Mouse (Mus musculus): Measurements from ENCODE around the gene Ccnc.
"Not testable (repeated sequence)": the region's sequence is repeated elsewhere in the genome, so short reads cannot be mapped to it uniquely, and the experiment has no call there.

Ccnc gene

DNA sequence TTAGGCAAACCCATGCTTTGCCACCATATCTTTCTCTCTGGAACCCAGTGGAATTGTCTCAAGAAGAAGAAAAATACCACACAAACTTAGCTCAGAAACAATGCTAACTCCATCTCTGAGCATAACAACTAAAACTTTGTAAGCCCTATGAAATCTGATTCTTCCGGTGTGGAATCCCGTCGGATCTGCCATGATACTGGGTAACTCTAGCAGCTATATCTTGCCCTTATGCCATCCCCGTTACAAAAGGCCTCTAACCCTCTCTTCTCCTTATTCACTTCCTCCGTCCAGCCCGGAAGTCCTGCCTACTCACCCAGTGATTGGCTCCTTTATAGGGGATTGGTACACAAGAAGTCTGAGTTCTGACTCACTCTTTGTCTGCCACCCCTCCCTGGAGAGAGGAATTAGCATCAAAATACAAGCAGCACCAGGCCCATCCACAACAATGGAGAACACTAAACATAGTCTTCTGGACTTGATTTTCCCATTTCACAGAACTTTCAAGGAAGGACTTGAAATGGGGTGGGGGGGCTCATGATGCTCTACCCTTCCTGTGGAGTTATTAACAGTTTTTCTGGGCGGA lies 4.7 kb upstream of the Ccnc start:
- in situ Hi-C loops (cut with MboI, MseI) = no loop called here

- in situ Hi-C loops (cut with MboI, MseI) = no loop called here
Measured at GRCm38 (mm10) chr4:21726912-21727614, 438 bp upstream of the Ccnc start.

DNA sequence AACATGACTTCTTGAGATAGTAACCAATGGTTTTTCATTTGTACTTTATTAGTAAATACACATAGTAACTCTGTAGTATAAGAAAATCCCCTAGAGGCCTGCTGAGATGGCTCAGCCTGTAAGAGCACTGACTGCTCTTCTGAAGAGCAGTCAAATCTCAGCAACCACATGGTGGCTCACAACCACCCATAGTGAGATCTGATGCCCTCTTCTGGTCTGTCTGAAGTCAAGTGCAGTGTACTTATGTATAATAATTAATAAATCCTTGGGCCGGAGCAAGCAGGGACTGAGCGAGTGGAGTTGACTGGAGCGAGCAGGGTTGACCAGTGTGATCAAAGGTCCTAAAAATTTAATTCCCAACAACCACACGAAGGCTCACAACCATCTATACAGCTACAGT lies 11.7 kb downstream of the Ccnc start:
- in situ Hi-C loops (cut with MboI, MseI) = no loop called here

GRCm38 (mm10) chr4:21744142-21744541 lies 16.6 kb downstream of the Ccnc start:
- in situ Hi-C loops (cut with MboI, MseI) = not testable (repeated sequence)

- in situ Hi-C loops (cut with MboI, MseI) = no loop called here
Measured at GRCm38 (mm10) chr4:21745723-21746122, 18.2 kb downstream of the Ccnc start.

DNA sequence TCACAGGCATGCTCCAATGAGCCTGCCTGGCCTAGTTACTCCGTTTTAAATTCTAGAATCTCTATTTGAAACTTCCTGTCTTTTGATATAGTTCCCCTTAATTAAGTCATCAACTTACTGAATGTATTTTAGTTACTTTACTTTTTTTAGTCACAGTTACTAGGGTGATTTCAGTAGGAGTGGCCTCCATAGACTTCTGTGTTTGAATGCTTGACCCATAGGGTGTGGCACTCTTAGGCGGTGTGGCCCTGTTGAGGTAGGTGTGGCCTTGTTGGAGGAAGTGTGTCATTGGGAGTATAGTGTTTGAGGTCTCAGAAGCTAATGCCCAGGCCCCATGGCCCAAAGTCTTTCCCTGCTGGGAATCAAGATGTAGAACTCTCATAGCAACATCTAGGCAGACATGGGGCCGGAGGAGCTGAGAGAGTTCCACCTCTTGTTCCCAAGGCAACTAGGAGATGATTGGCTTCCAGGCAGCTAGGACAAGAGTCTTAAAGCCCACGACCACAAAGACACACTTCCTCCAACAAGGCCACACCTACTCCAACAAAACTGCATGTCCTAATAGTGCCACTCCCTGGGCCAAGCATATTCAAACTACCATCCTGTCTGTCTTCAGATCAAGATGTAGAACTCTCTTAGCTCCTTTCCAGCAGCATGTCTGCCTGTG lies 27.8 kb downstream of the Ccnc start:
- in situ Hi-C loops (cut with MboI, MseI) = no loop called here

- in situ Hi-C loops (cut with MboI, MseI) = no loop called here
Measured at GRCm38 (mm10) chr4:21758860-21759259, 31.4 kb downstream of the Ccnc start.

DNA sequence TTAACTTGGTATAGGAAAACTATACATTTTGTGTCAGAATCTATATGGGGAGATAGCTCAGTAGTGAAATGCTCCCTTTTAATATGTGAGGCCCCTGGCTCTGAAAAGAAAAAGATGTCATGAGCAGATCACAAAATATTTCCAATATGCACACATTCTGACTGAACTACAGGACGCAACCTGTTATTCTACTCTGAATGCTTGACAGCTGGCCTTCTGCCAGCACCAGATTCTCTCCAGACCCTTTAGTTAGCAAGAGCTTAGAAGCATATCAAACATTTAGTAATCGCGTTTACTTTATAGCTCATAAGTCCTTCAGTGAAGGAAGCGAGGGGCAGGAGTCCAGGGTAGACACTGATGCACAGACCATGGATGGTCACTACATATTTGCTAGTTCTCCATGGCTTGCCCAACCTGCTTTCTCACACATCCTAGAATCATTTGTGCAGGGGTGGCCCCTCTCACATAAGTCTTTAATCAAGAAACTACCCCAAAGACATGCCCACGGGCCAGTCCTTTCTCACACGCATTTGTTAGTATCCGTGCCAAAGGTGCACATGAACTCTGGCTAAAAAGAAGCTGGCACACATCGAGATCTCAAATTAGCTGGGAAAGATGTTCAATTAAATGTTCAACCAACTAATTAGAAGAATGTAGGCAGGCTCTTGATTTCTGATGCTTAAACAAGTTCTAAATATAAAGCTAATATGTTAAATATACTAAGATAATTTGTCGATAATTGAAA lies 34.1 kb downstream of the Ccnc start:
- in situ Hi-C loops (cut with MboI, MseI) = no loop called here

DNA sequence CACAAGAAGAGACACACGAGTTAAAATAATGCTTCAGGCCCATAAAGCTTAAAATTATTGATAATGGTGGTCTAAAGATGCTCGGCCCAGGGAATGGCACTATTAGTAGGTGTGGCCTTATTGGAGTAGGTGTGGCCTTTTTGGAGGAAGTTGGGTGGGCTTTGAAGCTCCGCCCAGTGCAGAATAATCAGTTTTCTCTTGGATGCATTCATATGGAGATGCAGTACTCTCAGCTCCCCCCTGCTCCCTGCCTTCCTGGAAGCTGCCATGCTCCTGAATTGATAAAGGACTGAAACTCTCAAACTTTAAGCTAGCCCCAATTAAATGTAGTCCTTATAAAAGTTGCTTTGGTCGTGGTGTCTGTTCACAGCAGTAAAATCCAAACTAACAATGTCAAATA lies 36.3 kb downstream of the Ccnc start:
- in situ Hi-C loops (cut with MboI, MseI) = no loop called here

DNA sequence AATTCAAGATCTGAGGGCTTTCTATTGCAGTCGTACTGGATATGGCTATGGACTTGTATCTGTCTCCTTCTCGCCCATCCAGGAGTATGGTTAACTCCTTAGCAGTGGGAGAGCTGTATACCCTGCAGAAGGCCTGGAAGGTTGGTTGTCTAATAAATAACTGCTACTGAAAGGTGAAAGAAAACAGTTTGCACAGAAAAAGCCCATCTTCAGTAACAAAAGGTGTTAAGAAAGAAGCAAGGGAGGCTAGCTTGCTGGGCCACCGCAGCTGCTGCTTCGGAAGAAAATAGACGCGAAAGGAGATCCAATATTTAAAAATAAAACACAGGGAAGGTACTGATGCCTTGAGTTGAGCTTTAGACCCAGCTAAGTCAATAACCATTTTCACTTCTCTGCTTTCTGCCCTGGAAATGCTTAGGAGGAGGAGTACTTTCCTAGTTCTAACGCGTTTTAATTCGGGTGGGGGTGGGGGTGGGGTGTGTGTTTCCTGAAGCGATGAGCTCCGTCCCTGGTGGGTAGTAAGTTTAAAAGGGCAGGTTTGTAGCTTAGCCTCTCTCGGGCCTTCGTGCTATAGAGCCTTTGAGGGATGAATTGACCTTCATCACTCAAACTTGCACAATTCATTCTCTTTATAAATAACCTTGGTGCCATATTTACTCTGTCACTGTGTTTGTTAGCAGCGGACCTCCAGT lies 38.8 kb downstream of the Ccnc start:
- in situ Hi-C loops (cut with MboI, MseI) = no loop called here

GRCm38 (mm10) chr4:21766863-21767304 lies 39.4 kb downstream of the Ccnc start, which contains the start of the genes Usp45 and Tstd3:
TSS of gene Usp45 (plus strand) at chr4:21767156.
TSS of gene Tstd3 (minus strand) at chr4:21767212.
- in situ Hi-C loops (cut with MboI, MseI) = no loop called here

GRCm38 (mm10) chr4:21771064-21771463 lies 43.6 kb downstream of the Ccnc start:
- in situ Hi-C loops (cut with MboI, MseI) = no loop called here

DNA sequence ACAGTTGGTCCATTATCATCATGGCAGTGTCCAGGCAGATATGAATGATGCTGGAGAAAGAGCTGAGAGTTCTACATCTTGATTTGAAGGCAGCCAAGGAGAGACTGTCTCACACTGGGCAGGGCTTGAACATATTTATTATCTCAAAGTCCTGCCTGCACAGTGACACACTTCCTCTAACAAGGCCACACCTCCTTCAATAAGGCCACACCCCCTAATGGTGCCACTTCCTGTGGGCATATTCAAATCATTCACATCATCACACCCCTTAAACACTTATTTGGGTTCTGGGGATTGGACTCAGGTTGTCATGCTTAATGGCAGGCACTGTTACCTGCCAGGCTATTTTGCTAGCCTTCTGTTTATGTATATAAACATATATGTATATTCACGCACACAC lies 44.8 kb downstream of the Ccnc start:
- in situ Hi-C loops (cut with MboI, MseI) = no loop called here

DNA sequence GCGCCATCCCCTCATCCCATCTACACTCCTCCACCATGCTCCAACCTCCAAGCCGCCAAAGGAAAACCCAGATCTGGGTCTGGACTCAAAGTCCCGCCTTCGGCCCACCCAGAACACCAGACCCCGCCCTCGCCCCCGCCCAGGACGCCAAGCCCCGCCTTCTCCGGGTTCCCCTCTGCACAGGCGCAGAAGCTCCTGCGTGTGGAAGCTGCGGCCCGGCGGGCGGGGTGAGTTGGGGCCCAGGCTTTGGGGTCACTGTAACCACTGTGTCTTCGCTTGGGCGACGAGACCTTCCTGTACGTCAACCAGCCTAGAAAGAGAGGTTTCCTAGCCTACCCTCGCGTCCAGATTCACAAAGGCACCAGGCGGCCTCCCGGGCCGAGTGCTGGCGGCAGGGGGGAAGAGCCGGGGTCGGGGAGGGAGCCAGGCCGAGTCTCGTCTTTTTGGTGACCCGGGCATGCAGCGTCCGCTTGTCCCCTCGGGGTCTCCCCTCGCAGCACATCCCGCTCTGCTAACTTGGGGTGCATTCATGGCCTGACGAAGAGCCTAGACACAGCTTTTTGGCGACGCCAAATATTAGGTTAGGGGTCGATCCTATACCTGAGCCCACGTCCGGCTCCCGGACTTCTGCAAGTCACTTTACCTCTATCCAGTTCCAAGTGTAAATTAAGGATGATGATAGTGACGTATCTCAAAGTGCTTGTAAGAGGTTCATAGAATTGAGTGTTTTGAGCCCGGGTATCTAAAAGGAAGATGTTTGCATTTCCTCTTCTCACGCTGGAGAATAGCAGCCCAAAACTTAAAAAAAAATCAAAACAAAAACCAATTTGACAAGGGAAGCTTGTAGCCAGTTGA lies 48.8 kb downstream of the Ccnc start:
- in situ Hi-C loops (cut with MboI, MseI) = loop anchor here (5.0 kb wide), 1 partner anchor 71 kb away; the partner anchor contains the start of gene Pnisr

DNA sequence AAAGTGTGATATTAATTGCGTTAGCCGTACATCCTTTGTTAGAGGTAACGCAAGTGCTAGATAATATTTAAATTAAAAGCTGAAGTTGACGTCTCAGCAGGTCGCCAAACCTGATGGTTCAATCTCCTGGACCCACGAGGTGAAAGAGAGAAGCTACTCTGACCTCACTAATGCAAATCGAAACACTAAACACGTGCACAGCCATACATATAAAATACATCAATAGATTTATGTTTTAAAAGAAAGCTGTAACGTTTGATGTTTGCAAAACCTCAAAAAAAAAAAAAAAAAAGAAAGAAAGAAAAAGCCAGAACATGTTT lies 49.4 kb downstream of the Ccnc start:
- in situ Hi-C loops (cut with MboI, MseI) = loop anchor here (5.0 kb wide), 1 partner anchor 70 kb away; the partner anchor contains the start of gene Pnisr

DNA sequence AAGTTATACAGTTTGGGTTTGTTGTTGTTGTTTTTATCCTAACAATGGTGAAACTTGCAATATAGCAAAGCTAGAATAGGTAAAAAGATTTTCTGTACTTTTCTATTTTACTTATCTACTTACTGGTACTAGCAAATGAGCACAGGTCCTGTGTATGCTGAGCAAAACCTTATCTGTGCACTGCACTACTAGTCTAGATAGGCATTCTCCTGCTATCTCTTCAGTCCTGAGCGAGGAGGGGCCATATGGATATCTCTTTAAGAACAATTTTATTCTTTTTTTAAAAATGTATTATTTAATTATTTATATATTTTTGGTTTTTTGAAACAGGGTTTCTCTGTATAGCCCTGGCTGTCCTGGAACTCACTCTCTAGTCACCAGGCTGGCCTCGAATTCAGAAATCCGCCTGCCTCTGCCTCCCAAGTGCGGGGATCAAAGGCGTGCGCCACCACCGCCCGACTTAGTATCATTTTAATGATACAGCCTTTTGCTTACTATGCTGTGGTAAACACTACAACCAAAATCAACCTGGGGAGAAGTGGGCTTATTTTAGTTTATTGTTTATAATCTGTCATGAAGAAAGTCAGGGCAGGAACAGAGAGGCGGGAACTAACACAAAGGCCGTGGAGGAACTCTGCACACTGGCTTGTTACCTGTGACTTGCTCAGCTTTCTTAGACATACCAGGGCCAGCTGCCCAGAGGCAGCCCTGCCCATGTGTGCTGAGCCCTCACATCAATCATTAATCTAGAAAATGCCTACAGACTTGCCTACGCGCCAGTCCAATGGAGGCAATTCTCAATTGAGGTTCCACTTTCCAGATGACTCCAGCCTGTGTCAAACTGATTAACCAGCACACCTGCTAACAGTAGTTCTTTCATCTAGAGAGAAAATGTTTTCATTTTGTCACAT lies 53.6 kb downstream of the Ccnc start:
- in situ Hi-C loops (cut with MboI, MseI) = no loop called here

DNA sequence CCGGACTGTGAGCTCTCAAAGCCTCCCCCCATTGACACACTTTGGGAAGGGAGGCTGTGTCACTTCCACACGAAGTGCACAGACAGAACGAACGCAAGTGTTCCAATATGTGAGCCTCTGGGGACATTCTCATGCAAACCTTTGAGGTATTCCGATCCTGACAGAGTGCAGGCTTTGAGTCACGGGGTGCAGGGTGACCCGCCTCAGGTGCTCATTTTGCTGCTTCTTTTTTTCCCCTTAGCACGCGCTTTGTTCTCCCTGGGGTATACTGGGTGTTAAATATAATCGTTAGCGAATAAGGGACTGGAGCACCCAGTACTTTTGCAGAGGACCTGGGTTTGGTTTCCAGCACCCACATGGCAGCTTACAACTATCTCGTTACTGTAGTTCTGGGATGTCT lies 58.8 kb downstream of the Ccnc start:
- in situ Hi-C loops (cut with MboI, MseI) = no loop called here

- in situ Hi-C loops (cut with MboI, MseI) = no loop called here
Measured at GRCm38 (mm10) chr4:21788903-21789302, 61.4 kb downstream of the Ccnc start.

DNA sequence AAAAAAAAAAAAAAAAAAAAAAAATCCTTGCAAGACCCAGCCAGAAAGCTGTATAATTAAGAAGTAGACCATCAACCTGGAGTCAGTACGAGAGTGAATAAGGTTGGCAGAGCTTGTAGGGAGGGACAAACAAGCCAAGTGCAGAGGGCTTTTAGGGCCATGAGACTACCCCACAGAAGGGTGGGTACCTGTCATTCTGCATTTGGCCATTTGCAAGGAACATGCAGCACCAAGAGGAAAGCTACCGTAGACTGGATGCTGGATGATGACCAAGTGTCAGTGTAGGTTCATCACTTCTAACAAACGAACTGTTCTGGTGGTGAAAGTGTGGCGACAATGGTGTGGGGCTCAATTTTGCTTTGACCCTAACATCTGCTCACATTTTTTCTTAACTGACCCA lies 62.3 kb downstream of the Ccnc start:
- in situ Hi-C loops (cut with MboI, MseI) = no loop called here

DNA sequence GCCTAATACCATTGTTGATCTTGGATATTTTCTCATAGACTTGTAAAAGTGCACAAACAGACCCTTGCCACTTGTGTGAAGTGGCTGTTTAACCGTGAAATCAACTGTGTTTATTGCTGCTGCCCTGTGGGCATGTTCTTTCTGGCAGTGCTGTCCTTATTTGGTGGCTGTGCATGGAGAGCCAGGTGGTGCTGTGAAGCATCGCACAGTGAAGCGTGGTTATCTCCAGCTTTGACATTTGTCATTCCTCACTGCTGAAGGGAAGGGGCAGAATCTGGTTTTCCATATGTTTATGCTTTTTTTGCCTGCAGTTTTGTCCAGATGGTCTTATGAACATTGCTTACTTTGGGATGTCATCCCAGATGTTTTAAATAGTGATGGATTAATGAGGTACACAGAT lies 66.1 kb downstream of the Ccnc start:
- in situ Hi-C loops (cut with MboI, MseI) = no loop called here
